Comparison of ENCODE assay signal across 13 mouse cellular contexts in genomic region chr4:31697769-31698505, GRCm38 (mm10).
A peak's percentile ranks its signal among the peaks of the same experiment; 100 is the strongest.
DNase-seq lines count a peak whose midpoint lies in the region; ATAC-seq and TF ChIP-seq lines count a peak whose summit lies in the region.
"Had no signal": no experiment of that assay in that cellular context is flagged by ENCODE, and none has a peak within 500 bp of the region (broad histone marks: within the 10 kb centered on the region; RNA-seq: fewer than 3 reads in every experiment).

No protein-coding gene starts in this region.

- no peak for ATAC-seq in midbrain, embryonic 11.5 days (ENCODE audit: low FRiP score)
- ATAC-seq in midbrain, postnatal 0 days (ENCODE audit: low FRiP score), result no peak
- peak; percentile 50; the same call in 1 of the 2 replicates for ATAC-seq in neural tube, embryonic 13.5 days (ENCODE audit: low read depth)
- no peak for ATAC-seq in heart, embryonic 12.5 days (ENCODE audit: insufficient number of reproducible peaks, low FRiP score)
- ATAC-seq: hindbrain, embryonic 16.5 days; liver, postnatal 0 days; Patski had no signal

- no peaks in the 10 kb centered on the region for H3K9me3 ChIP-seq in midbrain, embryonic 11.5 days (ENCODE audit: control insufficient read depth, low read length)
- no peaks in the 10 kb centered on the region for H3K9me3 ChIP-seq in midbrain, postnatal 0 days (ENCODE audit: low read length)
- no peaks in the 10 kb centered on the region for H3K9me3 ChIP-seq in neural tube, embryonic 13.5 days
- H3K9me3 ChIP-seq in heart, embryonic 12.5 days (replicated peaks), result no peaks in the 10 kb centered on the region

- 73% methylated on average over 9 of the region's 9 CpGs for WGBS in midbrain, embryonic 11.5 days
- WGBS in midbrain, postnatal 0 days, result 61% methylated on average over 9 of the region's 9 CpGs
- 38% methylated on average over 9 of the region's 9 CpGs for WGBS in neural tube, embryonic 13.5 days
- WGBS in heart, embryonic 12.5 days, result 62% methylated on average over 9 of the region's 9 CpGs

- no peaks in the 10 kb centered on the region for H3K4me1 ChIP-seq in midbrain, embryonic 11.5 days (ENCODE audit: control insufficient read depth, insufficient read depth, low read length)
- H3K4me1 ChIP-seq in midbrain, postnatal 0 days (ENCODE audit: insufficient read depth, low read length), result no peaks in the 10 kb centered on the region
- H3K4me1 ChIP-seq in neural tube, embryonic 13.5 days (replicated peaks), result peaks cover 8% of the 10 kb centered on the region; the same call in 1 of the 2 replicates
- H3K4me1 ChIP-seq in heart, embryonic 12.5 days (replicated peaks), result no peaks in the 10 kb centered on the region

- H3K27me3 ChIP-seq in midbrain, embryonic 11.5 days (ENCODE audit: control insufficient read depth, insufficient read depth, low read length), result no peaks in the 10 kb centered on the region
- H3K27me3 ChIP-seq in midbrain, postnatal 0 days (ENCODE audit: insufficient read depth, low read length), result no peaks in the 10 kb centered on the region
- no peaks in the 10 kb centered on the region for H3K27me3 ChIP-seq in neural tube, embryonic 13.5 days
- no peaks in the 10 kb centered on the region for H3K27me3 ChIP-seq in heart, embryonic 12.5 days (replicated peaks)
- H3K27me3 ChIP-seq: CH12.LX, Patski had no signal

- H3K4me2 ChIP-seq in midbrain, embryonic 11.5 days, result no peak overlapping the region
- H3K4me2 ChIP-seq in midbrain, postnatal 0 days (ENCODE audit: low read depth, low read length, poor library complexity, severe bottlenecking), result no peak overlapping the region
- no peak overlapping the region for H3K4me2 ChIP-seq in neural tube, embryonic 13.5 days
- H3K4me2 ChIP-seq in heart, embryonic 12.5 days, result no peak overlapping the region

- no peak overlapping the region for H3K4me3 ChIP-seq in midbrain, embryonic 11.5 days (ENCODE audit: low read depth, low read length)
- no peak overlapping the region for H3K4me3 ChIP-seq in midbrain, postnatal 0 days (ENCODE audit: low read depth, low read length)
- no peak overlapping the region for H3K4me3 ChIP-seq in neural tube, embryonic 13.5 days
- no peak overlapping the region for H3K4me3 ChIP-seq in heart, embryonic 12.5 days

- peak; percentile 35 for DNase-seq in midbrain, embryonic 11.5 days (ENCODE audit: low spot score, missing footprints)
- no peak for DNase-seq in midbrain, postnatal 0 days (ENCODE audit: low spot score)
- DNase-seq in embryo, embryonic 9.5 days (ENCODE audit: extremely low spot score), result peak; percentile 36
- peak; percentile 44 for DNase-seq in hindlimb bud, embryonic 11.5 days (ENCODE audit: extremely low spot score, low read depth, low spot score)
- DNase-seq in testis, postnatal 10 days (ENCODE audit: low spot score), result no peak
- DNase-seq: cerebellum, adult 11 months; liver, postnatal 0 days; thymus, postnatal 14 days had no signal

- no peak for TF ChIP-seq CTCF in midbrain, postnatal 0 days (IDR thresholded peaks at IDR 0.05)

- no peaks in the 10 kb centered on the region for H3K36me3 ChIP-seq in midbrain, embryonic 11.5 days (ENCODE audit: control insufficient read depth, insufficient read depth, low read length)
- no peaks in the 10 kb centered on the region for H3K36me3 ChIP-seq in midbrain, postnatal 0 days (ENCODE audit: insufficient read depth, low read length)
- H3K36me3 ChIP-seq in neural tube, embryonic 13.5 days, result no peaks in the 10 kb centered on the region
- no peaks in the 10 kb centered on the region for H3K36me3 ChIP-seq in heart, embryonic 12.5 days

- H3K27ac ChIP-seq in midbrain, embryonic 11.5 days (ENCODE audit: low read depth, low read length), result no peak overlapping the region
- H3K27ac ChIP-seq in midbrain, postnatal 0 days (ENCODE audit: low read depth, low read length), result no peak overlapping the region
- H3K27ac ChIP-seq in neural tube, embryonic 13.5 days (replicated peaks), result no peak overlapping the region
- no peak overlapping the region for H3K27ac ChIP-seq in heart, embryonic 12.5 days (ENCODE audit: poor library complexity, severe bottlenecking)

- no peak overlapping the region for H3K9ac ChIP-seq in midbrain, embryonic 11.5 days (ENCODE audit: low read length)
- no peak overlapping the region for H3K9ac ChIP-seq in midbrain, postnatal 0 days (replicated peaks; ENCODE audit: low read length, poor library complexity, severe bottlenecking)
- H3K9ac ChIP-seq in neural tube, embryonic 13.5 days, result no peak overlapping the region
- no peak overlapping the region for H3K9ac ChIP-seq in heart, embryonic 12.5 days
- H3K9ac ChIP-seq: liver, postnatal 0 days had no signal

Comparison
In these comparisons a context has a peak if more than half of its experiments do, and no peak if none do; other contexts are left out.
1. DNase-seq: peak in midbrain, embryonic 11.5 days (single experiment), embryo, embryonic 9.5 days (single experiment) and hindlimb bud, embryonic 11.5 days (single experiment); none in midbrain, postnatal 0 days (single experiment) and testis, postnatal 10 days (single experiment).